Mouse (Mus musculus) layer of hippocampus, postnatal 10 days (tissue): ENCODE results near the gene Hivep3. TPM values are rescaled to one million over a fixed set of nuclear protein-coding genes. Genes with fewer than 3 reads are reported as not detected.
A peak's percentile ranks its signal among the peaks of the same experiment; 100 is the strongest.

Experiments used
- DNase-seq, 2 experiments: peaks; one replicate each; pipeline ENCODE4 v3.0.0; 2021; ENCODE audit warnings: low spot score in 2 of 2
- total RNA-seq, 2 experiments: library from RNA; stranded (reverse); gene quantifications; 2 replicates each; pipeline ENCODE4 v1.2.3; 2021

Gene Hivep3
- total RNA-seq, 2 experiments from 2014 or later: 50.6 to 55.3 TPM

DNA sequence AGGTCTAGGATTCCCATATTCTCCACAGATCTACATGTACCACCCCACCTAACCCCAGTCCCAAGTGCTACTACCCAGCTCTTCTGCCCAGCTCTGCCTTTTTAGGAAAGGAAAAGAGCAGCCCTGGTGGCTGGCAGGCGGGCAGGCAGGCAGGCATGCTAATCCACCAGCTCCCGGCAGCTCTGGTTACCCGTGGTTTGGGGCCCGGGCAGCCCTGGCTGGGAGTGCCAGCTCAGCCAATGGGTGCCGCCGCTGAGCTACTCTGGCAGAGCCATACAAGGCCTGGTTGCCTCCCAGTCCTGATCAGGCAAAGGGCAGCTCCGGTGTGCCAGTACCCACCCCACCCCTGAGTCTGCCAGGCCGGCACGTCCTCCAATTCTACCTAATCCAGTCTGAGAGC lies 409.3 kb downstream of the Hivep3 start:
- DNase-seq: peak in 1 of 2 experiments; percentile 41

DNA sequence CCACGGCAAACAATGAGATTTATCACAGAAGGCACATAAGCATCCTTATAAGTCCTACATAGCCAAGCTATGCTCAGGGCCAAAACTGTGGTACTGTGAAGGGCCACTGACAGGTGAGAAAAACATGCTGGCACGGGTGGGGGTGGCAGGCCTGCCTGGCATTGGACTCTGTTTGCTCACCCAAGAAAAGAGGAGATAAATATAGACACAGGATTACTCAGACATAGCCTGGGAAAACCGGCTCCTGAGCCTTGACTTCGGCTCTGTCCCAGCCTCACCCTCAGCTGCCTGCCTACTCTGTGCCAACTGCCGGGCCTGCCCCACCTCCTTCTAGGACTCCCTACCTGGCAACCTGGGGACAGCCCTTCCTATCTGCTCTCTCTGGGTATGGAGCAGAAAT lies 410.8 kb downstream of the Hivep3 start:
- DNase-seq: no peak

DNA sequence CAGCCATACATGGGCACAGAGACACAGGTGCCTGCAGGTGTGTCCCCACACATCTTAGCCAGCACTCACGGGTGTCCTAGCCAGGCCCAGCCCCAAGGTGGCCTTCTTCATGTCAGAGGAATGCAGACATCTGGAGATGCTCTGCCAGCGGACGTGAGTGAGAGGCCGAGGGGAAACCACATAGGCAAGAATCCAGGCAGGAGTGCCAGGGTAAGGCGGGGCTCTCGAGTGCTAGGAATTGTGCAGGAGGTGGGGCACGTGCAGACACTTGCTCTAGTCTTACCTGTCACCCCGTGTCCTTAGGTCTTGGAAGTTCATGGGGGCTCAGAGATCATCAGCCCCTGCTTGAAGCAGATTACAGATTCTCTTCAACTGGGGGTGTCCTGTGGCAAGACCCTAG lies 412.3 kb downstream of the Hivep3 start:
- no peak for DNase-seq

DNA sequence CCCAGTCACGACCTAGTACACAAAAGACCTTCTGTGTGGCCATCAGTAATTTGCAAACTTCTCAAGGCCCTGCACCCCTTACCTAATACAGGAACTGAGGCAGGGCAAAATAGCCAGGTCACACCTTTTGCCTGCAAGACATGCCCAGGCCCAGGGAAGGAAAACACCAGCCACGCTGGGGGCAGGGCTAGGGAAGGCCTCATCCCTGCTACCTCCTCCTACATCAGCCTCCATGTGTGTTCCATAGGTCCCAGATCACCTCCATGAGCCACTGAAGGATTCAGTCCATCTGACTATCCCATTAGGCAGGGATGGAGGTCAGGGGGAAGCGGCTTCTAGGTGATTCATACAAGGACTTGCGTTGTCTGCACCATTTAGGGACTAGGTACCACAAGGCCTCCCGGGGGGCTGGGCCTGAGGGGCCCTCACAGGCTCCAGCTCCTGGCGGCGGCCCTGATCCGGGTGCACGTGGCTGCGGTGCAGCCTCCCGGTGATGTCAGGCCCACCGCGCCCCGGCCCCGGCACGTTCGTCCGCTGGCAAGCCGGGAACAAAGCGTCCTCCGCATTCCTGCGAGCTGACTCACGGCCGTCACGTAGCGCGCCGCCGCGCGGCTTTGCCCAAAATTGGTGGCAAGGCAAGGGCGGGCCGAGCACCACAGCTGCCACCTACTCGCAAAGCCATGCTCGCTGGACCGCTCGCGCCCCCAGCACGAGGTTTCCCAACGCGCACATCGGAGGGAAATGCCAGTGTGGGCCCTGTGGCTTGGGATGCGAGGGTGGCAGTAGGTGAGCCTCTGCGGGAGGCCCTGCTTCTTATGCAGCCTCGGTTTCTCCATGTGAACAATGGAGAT lies 414.9 kb downstream of the Hivep3 start:
- peak; percentile 66 to 71 for DNase-seq

DNA sequence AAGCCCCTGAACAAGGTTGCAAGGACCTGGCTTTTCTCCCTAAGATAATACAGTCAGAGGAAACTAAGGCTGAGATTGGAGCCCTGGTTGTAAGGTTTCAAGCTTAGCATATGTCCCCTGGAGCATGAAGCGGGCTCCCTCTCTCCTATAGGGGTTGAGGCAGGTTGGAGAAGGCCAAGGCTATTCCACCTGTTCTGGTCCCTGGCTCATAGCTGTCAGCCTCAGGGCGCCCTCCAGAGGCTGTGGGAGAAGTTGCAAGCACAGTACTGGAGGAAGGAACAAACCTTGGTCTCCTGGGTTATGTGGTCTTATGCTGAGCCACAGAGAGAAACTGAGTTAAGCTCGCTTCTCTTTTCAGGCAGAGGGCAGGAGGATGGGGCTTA lies 415.5 kb downstream of the Hivep3 start:
- DNase-seq: no peak

DNA sequence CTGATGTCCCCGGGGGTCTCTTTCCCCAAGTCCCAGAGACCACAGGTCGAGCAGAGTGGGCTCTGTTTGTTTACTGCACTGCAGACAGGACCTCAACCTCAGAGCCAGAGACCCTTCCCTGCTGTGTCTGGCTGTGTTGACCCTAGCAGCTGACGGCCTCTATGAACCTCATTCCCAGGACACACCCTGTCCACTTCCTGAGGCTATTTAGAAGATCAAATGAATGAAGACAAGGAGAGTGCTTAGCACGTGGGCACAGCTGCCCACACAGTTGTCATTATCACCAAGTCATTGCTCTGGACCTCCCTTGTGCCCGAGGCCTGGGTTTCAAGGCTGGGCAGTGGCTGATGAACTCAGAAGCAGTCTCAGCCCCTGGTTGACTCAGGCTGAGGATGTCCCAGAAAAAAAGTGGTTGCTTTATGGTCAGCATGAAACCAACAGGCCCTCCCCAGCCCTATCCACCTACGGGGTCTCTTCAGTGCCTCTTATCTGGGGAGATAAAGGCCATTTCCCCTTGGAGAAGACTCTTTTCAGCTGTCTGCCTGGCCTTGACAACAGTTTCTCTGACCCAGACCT lies 416.8 kb downstream of the Hivep3 start:
- no peak for DNase-seq

DNA sequence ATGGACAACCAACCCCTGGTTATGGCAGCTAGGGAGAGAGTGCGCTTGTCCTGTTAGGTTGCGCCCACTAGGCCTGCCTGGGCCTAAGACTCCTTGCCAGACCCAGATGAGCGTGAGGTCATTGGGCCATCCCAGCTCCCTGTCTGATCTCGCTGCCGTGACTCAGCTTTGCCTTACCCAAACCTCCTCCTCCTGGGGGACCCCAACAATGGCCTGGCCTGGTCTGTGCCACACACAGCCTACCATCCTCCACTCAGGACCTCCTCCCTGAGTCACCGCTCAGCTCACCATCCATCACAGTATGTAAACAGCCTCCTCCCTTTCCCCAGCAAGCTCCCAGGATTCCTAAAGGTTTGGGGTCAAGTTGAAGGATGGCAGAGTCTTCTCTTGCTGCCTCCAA lies 418.3 kb downstream of the Hivep3 start:
- no peak for DNase-seq

DNA sequence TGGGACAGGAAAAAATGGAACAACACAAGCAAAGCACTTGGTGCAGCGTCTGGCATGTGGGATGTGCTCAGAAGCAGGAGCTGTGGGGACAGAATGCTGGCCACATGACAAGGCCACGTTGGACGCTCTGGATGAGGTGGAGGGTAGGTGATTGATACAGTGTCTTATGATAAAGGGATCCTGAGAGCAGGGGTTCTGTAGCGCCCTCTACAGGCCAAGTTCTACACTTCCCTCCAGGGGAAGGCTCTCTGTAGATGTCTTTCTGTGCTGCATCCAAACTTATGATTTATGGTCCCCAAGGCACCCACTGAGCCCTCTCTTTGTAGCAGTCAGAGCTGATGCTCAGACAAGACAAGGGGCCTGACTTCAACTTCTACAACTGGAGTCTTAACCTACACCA lies 419.1 kb downstream of the Hivep3 start:
- DNase-seq: no peak

DNA sequence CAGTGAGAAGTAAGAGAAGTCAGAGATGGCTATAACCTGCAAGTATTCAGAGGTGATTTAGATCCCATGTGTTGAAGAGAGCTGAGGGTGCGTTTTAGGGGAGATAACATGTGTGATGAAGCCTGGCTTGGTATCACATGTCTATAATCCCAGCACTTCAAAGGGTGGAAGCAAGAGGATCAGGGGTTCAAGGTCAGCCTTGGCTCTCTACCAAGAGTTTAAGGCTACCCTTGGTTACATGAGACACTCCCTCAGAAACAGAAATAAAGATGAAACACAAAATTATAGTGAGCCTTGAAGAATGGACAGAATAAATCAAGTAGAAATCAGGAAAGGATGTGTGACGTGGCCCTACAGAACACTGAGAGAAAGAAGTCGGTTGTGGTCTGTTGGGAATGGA lies 420.2 kb downstream of the Hivep3 start:
- DNase-seq: no peak

DNA sequence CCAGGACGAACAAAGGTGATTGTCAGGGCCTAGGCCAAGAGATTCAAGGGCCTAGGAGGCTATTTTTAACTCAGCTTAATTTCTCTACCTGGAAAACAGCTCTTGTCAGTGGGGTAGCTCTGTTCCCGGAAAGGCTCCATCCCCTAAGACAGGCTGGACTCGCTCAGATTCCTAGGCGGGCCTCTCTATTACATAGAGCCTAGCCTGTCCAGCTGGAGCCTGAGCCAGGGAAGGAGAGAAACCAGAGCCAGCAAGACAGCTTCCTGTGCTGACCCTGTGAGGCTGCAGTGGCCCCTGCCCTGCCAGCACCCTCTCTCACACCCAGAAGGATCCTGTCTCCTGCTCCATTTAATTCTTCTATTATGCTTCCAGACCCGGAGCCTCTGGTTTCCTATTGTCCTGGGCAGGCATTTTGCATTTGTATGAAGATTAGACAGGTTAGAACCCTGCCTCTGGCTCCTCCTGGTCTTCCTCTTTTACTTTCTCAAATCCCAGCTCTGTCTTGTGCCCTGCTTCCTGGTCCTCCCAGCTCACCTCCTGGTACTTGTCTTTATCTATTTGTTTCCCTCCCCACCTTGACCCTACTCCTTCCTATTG lies 425.2 kb downstream of the Hivep3 start:
- DNase-seq: no peak

DNA sequence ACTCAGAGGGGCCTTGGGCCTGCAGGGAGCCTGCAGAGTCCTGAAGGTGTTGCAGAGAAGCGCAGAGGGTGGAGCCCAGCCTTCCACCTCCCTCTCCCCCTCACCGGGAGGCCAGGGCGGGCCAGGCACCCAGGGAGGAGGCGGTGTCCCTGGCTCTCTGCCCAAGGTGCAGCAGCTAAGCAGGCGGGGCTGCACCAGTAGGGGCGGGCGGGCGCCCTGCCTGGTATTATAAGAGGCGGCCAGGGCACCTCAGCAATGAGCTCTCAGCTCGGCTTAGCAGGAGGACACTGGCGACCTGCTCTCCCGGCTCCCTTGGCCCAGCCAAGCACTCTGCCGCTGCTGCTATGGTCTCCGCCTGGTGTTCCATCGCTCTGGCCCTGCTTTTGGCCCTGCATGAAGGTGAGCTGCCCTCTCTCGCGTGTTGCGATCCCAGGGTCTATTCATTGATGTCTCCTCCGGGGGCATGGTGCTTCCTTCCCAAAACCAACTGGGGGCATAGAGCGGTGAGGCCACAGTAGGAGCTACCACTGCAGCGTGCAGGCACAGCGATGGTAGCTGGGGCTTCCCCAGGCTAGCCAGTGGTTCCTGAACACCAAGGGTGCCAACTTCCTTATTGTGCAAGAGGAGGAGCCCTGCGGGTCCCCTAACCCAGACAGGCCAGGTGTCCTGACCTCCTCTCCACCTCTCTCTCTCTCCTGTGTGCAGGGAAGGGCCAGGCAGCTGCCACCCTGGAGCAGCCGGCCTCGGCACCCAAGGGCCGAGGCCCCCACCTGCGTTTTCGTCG lies 427.8 kb downstream of the Hivep3 start, which contains the start of gene Edn2:
Edn2 (plus strand) TSS at position 41 of the 784 bp plus-strand sequence.
- DNase-seq: no peak

DNA sequence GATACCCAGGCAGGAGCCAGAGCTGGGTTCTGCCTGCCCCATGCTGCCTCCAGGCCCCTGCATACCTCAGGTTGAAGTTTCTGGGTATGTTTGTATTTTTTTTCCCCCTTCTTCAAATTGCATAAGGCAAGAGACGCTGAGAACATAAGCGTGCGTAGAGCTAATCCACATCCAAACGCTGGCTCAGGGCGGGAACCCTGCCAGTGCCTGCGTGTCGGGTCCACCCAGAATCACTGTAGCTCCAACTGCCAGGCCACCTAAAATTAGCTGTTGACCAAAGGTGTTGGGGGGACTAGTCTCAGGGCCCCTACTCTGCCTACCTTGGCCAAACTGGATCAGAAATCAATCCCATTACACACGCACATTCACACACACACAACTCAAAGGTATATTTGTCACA lies 429.0 kb downstream of the Hivep3 start:
- DNase-seq: no peak

DNA sequence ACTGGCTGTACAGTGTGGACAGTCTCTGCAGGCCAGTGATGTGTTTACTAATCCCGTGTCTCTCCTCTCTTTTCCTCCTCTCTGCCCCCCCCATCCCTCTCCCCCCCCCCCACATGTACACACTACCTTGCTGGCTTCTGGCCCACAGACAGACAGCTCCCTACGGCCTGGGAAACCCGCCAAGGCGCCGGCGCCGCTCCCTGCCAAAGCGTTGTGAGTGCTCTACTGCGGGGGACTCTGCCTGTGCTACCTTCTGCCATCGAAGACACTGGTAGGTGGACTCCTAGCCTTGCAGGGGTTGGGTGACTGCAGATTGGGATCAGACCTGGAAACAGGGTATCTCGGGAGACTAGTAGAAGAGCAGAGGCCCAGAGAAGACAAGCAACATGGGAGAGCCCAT lies 429.7 kb downstream of the Hivep3 start:
- peak in 1 of 2 experiments; percentile 46 for DNase-seq

DNA sequence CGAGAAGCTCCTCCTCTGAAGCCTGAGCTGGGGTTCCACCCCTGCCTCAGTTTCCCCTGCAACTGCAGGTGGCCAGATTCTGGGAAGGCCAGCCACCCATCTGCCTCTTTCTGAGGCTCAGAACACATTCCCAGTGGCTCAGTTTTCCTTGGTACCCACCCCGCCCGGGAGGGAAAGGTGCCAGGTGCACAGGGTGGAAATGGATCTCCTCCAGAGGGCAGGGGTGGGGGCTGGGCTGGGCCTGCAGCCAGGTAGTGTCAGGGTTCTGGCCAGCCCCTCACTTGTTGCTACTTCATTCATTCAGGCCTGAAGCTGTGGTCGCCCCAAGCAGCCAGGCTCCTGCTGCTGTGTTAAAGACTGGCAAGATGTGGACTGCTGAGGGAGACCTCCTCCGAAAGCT lies 430.7 kb downstream of the Hivep3 start:
- no peak for DNase-seq

DNA sequence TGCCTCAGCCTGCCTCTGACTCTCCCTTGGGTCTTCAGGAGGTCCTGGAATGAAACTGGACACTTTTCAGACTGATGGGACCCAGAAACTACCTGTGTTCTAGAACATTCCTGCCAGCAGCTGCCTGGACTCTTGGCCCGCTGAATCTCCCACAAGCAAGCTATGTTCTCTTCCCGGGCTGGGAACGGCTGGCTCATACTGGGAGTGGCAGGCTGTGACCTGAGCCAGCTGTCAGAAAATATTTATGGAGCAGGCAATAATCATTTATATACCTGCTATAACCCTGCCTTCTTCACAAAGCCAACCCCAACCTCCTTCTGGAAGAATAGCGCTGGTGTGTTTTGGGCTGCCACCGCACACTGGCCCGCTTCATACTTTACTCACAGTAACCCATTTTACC lies 434.2 kb downstream of the Hivep3 start:
- no peak for DNase-seq

DNA sequence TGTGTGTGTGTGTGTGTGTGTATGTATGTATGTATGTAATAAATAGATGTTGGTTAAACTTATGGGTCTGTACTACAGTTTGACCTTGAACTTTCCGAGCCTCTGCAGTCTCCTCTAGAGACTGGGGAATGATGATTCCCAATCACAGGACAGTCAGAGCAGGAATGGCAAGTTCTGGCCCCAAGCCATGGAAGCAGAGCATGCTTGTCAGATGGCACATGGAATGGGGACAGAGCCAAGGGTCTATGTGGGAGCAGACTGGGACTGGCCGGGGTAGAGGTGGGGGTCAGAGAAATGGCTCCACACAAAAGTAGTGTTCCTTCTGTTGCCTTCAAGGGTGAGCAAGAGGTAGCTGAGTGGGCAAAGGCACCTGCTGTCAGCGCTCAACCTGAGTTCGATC lies 434.8 kb downstream of the Hivep3 start:
- no peak for DNase-seq

DNA sequence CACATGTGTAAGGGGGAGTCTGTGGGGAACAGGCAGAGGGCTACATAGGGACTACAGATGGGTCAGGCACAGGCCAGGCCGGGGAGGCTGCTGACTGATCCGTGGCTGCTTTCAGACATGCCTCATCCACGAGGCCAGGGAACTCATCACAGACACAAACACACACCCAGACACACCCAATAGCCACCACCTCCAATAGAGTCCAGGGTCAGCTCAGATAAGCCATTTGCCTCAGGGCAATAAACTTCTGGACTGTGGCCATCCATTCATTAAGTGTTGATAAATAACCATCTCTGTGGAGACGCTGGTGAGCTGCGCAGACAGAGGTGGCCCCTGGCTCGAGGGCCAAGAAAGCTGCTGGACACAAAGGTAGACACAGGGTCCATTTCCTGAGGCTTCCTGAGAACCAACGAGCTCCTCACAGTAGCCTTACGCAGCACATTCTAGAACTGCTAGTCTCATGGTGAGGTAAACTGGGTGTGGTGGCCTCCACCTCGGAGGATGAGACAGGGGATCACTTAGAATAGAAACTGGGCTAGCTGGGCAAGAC lies 436.9 kb downstream of the Hivep3 start:
- no peak for DNase-seq

DNA sequence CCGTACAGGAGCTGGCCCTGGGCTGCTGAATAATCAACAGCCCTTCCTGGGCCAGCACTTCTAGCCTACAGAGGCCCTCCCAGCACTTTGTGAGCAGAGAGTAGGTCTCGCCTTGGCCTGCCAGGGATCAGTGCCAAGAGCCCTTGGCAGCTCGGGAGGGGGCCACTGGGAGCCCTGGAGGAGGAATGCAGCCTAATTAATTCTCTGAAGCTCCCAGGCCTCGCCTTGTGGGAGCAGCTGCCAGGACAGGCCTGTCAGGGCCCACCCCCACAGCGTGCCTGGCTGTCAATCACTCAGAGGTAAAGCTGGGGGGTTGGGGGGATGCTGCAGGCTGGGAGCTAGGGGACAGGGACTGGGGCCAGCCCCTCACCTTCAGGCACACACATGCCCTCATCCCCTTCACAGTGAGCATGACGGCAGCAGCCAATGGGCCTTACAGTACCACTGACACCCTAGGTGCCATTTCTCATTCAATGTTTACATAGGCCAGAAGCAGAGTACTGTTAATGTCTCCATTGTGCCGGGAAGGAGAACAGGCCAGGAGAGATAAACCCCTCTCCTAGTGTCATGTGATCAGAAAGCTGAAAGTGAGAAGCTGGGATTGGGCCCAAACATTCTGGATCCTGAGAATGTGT lies 438.6 kb downstream of the Hivep3 start:
- peak; percentile 66 to 77 for DNase-seq

DNA sequence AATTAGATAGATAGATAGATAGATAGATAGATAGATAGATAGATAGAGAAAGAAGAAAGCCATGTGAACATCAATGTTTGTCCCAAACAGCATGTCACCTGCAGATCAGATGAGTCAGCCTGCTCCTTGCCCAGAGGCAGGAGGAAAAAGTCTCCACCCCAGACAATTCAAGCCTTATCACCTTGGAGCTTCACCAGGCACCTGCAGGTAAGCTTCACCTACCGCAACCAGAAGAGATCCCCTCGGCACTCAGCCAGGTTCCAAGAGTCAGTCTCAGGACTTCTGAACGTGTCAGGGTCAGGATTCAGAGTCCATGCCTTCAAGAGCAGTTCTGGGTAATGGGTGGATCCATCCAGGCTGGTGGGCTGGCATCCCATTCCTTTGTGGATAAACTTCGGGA lies 445.5 kb downstream of the Hivep3 start:
- no peak for DNase-seq

DNA sequence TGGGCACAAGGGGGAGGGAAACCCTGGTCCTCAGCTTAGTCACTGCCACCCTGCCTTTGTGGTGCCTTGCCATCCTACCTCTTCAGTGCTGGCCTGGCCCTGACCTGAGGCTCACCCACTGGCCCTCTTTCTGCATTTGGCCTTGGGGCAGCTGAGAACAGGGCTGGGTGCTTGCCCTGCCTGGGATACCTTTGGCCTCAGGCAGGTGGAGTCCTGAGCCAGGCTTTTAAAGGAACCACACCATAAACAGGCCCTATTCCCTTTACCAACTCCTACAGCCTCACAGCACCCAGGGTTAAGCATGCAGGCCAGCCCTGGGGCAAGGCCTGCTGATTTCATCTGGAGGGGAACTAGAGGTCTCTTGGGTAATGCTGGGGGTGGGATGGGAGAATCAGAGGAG lies 447.0 kb downstream of the Hivep3 start:
- no peak for DNase-seq
